Mouse (Mus musculus) hindbrain, embryonic 13.5 days (tissue): Measurements from ENCODE around the gene D17H6S53E. TPM values are rescaled to one million over a fixed set of nuclear protein-coding genes. Genes with fewer than 3 reads are reported as not detected.

Experiments
- ATAC-seq: fragments of 200-750 bp; cut with Nextera tagmentation; 2 replicates; pipeline ENCODE4 v1.8.0; 2017; ENCODE audit warnings: moderate TSS enrichment; ENCODE audit not compliant: low FRiP score
- H3K27ac ChIP-seq: fragments of 300-500 bp; sonication (generic); 2 replicates; pipeline ENCODE4 v1.5.1; 2015; ENCODE audit warnings: inconsistent platforms, mild to moderate bottlenecking, moderate library complexity
- H3K27me3 ChIP-seq: fragments of 300-500 bp; sonication (generic); 2 replicates; pipeline ENCODE4 v1.6.1; 2015; ENCODE audit warnings: mild to moderate bottlenecking, inconsistent platforms
- H3K36me3 ChIP-seq: fragments of 300-500 bp; sonication (generic); 2 replicates; pipeline ENCODE4 v1.6.1; 2015; ENCODE audit warnings: mild to moderate bottlenecking, inconsistent platforms
- H3K4me1 ChIP-seq: fragments of 300-500 bp; sonication (generic); replicated peaks from 2 replicates; pipeline ENCODE4 v1.6.1; 2015; ENCODE audit warnings: inconsistent platforms
- H3K4me2 ChIP-seq: fragments of 300-500 bp; sonication (generic); 2 replicates; pipeline ENCODE4 v1.6.1; 2015; ENCODE audit warnings: inconsistent platforms, mild to moderate bottlenecking, moderate library complexity
- H3K4me3 ChIP-seq: fragments of 300-500 bp; sonication (generic); 2 replicates; pipeline ENCODE4 v1.5.1; 2015; ENCODE audit warnings: mild to moderate bottlenecking, inconsistent platforms
- H3K9ac ChIP-seq: fragments of 300-500 bp; sonication (generic); 2 replicates; pipeline ENCODE4 v1.6.1; 2015; ENCODE audit warnings: mild to moderate bottlenecking, inconsistent platforms
- H3K9me3 ChIP-seq: fragments of 300-500 bp; sonication (generic); 2 replicates; pipeline ENCODE4 v1.6.1; 2016; ENCODE audit warnings: inconsistent platforms
- WGBS: fragments of 180-500 bp; shearing (Covaris S2); methylation state at CpG from one replicate; pipeline ENCODE4 v1.1.7; 2015; 5-methylcytosine and 5-hydroxymethylcytosine counted together
- polyA plus RNA-seq: library from polyadenylated mRNA; unstranded; fragments of >200 nt; fragmentation: Nextera tagmentation; extraction: Ambion mirVana; gene quantifications from 2 replicates; pipeline ENCODE4 v1.2.1, GENCODE M21; 2015

Gene D17H6S53E
- polyA plus RNA-seq, result 10.2 and 11.2 TPM in 2 replicates

DNA sequence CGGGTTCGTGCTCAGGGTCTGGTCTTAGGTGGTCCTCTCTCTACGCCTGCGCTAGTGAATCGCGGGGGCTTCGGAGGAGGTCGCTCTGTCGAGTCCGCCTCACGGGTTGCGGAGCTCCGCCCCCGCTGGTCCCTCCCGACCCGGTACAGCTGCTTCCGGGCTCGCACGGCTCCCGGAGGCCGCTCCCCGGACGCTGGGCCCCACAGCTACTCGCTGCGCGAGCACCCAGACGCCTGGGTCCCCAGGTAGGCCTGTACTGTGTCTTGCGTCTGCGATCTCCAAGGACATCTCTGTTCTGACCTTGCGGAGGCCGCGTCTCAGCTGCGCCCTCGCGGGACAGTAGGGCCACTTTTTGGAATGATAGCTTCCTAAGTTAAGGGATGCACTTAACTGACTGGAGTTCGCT is at the start of gene D17H6S53E:
Gene D17H6S53E (plus strand): TSS at position 168 of the 406 bp plus-strand sequence.
- peak; percentile 12 for ATAC-seq
- peak within 1 kb of the TSS; percentile 77 for H3K4me2 ChIP-seq
- peaks cover 28% of the 10 kb centered on the region for H3K36me3 ChIP-seq
- WGBS, result under 1% methylated on average over 36 of the region's 36 CpGs
- H3K27me3 ChIP-seq, result no peaks in the 10 kb centered on the region
- H3K4me1 ChIP-seq, result peaks cover 40% of the 10 kb centered on the region
- H3K4me3 ChIP-seq, result peak within 1 kb of the TSS; percentile 57
- H3K27ac ChIP-seq, result peak within 1 kb of the TSS; percentile 80
- H3K9ac ChIP-seq, result peak within 1 kb of the TSS; percentile 84
- no peaks in the 10 kb centered on the region for H3K9me3 ChIP-seq

DNA sequence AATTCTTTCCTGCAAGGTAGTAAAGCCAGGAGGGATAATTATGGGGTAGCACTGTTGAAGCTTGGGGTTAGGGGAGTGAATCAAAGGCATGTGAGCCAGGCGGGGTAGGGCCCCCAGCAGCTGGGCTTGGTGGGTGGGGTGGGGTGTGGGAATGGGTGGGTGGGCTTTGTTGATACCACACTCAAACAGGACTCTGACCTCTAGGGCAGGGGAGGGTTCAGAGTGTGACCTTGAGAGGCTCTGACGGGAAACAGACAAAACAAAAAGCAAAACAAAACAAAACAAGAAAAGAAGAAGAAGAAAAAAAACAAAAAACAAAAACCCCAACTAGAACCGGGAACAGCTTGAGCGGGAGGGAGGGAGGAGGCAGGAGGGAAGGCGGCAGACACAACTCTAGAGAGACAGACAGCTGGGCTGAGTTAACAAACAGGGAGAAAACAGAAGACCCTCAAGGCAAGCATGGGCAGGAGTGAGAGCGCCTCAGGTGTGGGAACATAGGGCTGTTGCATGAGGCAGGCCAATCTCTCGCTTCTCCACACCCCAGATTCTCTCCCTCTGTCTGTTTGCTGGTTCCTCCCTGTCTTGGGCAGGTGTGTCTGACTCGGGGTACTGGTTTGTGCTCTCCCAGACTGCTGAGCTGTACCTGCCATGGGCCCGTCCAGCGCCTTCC is 49.5 kb upstream of the D17H6S53E start, which contains the start of gene Ly6g6e:
Gene Ly6g6e (plus strand): TSS at position 396 of the 670 bp plus-strand sequence.
- Histone ChIP-seq H3K9me3 (no peaks in the 10 kb centered on the region), H3K4me1 (peaks cover 12% of the 10 kb centered on the region), H3K9ac (peak within 1 kb of the TSS; percentile 44), H3K4me3 (peak within 1 kb of the TSS; percentile 10; the same call in 1 of the 2 replicates), H3K27ac (no peak within 1 kb of the TSS), H3K4me2 (peak within 1 kb of the TSS; percentile 44), H3K27me3 (no peaks in the 10 kb centered on the region), H3K36me3 (no peaks in the 10 kb centered on the region)
- WGBS, result 26% methylated on average over 10 of the region's 10 CpGs
- no peak for ATAC-seq

DNA sequence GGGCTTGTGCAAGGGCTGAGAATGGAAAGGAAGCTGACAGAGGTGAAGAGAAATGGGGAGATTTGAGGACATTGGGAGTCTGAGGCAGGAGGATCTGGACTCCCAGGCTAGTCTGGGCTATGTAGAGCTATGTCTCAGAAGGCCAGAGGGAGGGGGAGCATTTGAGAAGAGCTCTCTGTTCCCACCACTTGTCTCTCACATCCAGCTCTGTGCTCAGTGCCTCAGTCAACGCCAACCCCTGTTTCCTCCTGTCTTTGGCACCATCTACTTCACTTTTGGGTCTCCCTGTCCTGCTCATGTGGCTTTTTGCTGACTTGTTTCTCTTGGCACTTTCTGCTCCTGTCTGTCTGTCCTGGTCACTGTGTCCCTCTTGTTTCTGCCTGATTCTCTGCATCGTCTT is 48.9 kb upstream of the D17H6S53E start:
- Histone ChIP-seq H3K4me2 (peak overlapping the region; percentile 44), H3K9ac (peak overlapping the region; percentile 44), H3K4me3 (no peak overlapping the region), H3K36me3 (no peaks in the 10 kb centered on the region), H3K27me3 (no peaks in the 10 kb centered on the region), H3K9me3 (no peaks in the 10 kb centered on the region), H3K4me1 (peaks cover 12% of the 10 kb centered on the region), H3K27ac (no peak overlapping the region)
- no peak for ATAC-seq
- WGBS, result 40% methylated on average over 2 of the region's 2 CpGs

DNA sequence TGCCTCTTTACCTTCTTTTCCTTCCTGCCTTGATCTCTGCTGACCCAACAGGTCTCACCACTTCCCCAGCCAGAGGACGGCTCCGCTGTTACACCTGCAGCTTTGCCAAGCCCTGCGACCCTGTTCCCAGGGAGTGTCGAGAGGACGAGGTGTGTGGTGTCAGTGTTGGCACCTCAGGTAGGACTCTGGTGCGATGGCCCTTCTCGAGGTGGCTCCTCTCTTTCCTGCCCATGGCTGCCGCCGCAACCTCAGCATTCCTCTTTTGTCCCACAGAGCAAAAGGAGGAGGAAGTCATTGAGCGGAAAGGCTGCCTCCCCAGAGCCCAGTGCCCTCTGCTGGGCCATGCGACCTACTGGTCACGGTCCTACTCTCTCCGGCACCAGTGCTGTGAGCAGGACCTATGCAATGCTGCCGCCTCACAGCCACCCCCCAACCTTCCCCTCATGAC is 48.4 kb upstream of the D17H6S53E start, which contains the start of gene Ly6g6d:
Gene Ly6g6d (minus strand): TSS at position 280 of the 448 bp plus-strand sequence.
- Histone ChIP-seq H3K9ac (peak within 1 kb of the TSS; percentile 44), H3K27me3 (no peaks in the 10 kb centered on the region), H3K4me3 (peak within 1 kb of the TSS; percentile 10; the same call in 1 of the 2 replicates), H3K4me2 (peak within 1 kb of the TSS; percentile 44), H3K36me3 (no peaks in the 10 kb centered on the region), H3K27ac (no peak within 1 kb of the TSS; the same call in 1 of the 2 replicates), H3K9me3 (no peaks in the 10 kb centered on the region), H3K4me1 (peaks cover 12% of the 10 kb centered on the region)
- ATAC-seq, result no peak
- WGBS, result 14% methylated on average over 14 of the region's 14 CpGs

DNA sequence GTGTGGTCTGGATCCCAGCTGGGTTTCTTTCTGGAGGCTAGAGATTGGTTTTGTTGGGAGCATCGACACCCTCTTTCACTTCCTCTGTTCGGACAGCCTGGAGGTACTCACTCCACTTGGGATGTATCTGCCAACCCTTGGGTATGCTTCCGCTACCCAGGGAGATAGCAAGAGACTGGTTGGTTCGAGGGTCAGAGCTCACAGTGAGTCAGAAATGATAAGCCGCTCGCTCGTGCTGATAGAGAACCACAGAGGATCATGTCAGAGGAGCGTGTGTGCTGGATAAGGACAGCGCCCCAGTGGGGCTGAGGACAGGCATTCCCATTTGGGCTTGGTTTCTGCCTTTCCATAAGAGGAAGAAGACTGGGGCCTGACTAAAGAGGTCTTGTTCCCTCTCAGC is 46.4 kb upstream of the D17H6S53E start:
- Histone ChIP-seq H3K27ac (no peak overlapping the region), H3K4me3 (no peak overlapping the region), H3K9me3 (no peaks in the 10 kb centered on the region), H3K9ac (no peak overlapping the region), H3K4me2 (no peak overlapping the region), H3K27me3 (no peaks in the 10 kb centered on the region), H3K4me1 (peaks cover 12% of the 10 kb centered on the region), H3K36me3 (no peaks in the 10 kb centered on the region)
- no peak for ATAC-seq
- WGBS, result 74% methylated on average over 9 of the region's 9 CpGs

DNA sequence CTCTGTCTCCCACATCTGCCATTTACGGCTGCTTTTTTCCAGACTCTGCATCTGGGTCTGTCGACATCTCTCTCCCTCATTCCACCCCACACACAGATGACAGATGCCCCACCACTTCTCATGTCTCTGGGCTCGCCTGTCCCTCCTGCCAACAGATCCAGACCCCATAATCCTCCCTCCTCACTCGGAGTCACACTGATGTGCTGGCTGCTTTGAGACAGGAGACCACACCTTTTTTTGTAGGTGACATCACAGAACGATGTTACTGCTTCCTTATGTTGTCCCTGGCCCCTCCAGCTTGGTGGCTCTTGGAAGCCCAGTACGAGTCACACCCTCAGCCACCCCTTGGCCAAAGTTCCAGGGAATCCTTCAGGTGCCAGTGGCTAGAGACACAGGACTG is 45.9 kb upstream of the D17H6S53E start:
- Histone ChIP-seq H3K36me3 (no peaks in the 10 kb centered on the region), H3K27me3 (no peaks in the 10 kb centered on the region), H3K4me2 (no peak overlapping the region), H3K9ac (no peak overlapping the region), H3K9me3 (no peaks in the 10 kb centered on the region), H3K4me3 (no peak overlapping the region), H3K4me1 (peaks cover 12% of the 10 kb centered on the region), H3K27ac (no peak overlapping the region)
- WGBS, result 71% methylated on average over 6 of the region's 6 CpGs
- no peak for ATAC-seq

DNA sequence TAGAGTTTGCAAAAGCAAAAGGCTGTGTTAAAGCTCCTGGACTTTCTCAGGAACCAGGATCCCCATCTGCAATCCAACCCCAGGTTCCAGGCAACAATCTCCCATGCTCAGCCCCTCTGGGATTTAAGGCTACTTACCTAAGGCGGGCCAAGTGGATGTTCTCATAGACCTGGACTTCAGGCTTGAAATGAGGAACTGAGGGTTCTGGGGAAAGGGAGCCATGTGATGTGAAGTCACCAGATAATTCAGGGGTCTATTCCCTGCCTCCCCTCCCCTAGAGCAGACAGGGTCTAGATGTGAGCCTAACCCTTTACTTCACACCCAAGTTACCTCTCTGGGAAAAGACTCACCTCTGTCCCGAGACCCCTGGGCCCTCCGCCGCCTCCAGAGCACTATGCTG is 45.5 kb upstream of the D17H6S53E start:
- H3K4me1 ChIP-seq, result peaks cover 12% of the 10 kb centered on the region
- H3K9ac ChIP-seq, result no peak overlapping the region
- H3K4me3 ChIP-seq, result no peak overlapping the region
- ATAC-seq, result no peak
- no peaks in the 10 kb centered on the region for H3K27me3 ChIP-seq
- H3K9me3 ChIP-seq, result no peaks in the 10 kb centered on the region
- no peak overlapping the region for H3K4me2 ChIP-seq
- H3K36me3 ChIP-seq, result no peaks in the 10 kb centered on the region
- H3K27ac ChIP-seq, result no peak overlapping the region
- WGBS, result 54% methylated on average over 4 of the region's 4 CpGs

DNA sequence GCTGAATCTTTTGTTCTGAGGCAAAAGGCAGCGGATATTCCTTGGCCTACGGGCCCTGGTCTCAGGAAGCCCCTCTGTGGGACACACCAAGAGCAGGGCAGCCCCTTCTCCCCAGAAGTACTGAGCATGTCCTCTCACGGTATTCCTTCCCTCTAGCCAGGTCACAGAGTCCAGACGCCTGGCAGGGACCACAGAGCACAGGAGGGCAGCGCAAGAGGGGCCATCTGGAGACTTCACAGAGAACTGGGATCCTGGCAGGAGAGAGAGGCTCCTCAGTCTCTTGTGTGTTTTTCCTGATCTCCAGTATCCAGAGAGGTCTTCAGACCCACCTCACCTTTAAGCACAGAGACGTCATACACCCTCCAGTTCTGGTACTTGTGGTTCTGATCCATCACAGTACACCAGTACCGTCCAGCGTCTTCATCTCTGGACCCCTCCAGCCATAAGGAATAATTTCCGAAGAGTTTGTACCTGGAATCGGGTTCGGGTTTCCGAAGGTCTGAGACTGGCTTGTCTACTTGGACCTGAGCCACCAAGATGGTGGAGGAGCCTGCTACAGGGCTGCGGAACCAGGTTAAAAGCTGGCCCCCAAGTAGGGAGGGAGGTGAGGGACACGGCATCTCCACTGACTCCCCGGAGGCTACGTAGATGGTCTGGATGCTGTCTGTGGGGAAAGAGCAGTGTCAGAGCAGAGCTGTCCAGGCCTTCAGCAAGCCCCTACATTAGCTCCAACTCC is 43.2 kb upstream of the D17H6S53E start:
- Histone ChIP-seq H3K27ac (no peak overlapping the region), H3K4me2 (no peak overlapping the region), H3K4me1 (peaks cover under 1% of the 10 kb centered on the region), H3K4me3 (no peak overlapping the region), H3K27me3 (no peaks in the 10 kb centered on the region), H3K9ac (no peak overlapping the region), H3K36me3 (no peaks in the 10 kb centered on the region), H3K9me3 (no peaks in the 10 kb centered on the region)
- no peak for ATAC-seq
- WGBS, result 85% methylated on average over 16 of the region's 16 CpGs

DNA sequence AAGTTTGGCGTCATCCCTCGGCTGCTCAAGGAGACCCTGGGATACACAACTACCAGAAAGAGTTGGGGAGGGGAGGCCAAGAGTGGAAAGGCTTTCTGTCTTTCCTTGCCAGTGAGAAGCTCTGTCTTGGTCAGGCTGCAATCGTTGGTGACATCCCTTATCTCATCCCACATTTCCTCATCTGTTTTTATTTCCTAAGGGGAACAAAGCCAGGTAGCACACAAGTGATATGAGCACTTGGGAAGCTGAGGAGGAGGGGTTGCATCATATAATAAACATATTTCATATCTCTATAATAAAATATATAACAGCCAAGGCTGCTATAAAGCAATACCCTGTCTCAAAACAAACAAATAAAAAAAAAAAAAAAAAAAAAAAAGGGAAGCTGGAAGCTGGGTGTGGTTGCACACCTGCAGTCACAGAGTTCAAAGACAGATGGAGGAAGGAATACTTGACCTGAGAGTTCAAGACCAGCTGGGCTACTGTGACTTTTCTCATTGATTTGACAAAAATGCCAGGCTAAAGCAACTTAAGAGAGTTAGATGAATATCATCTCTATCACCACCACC is 42.2 kb upstream of the D17H6S53E start:
- no peak overlapping the region for H3K4me2 ChIP-seq
- no peaks in the 10 kb centered on the region for H3K27me3 ChIP-seq
- no peaks in the 10 kb centered on the region for H3K36me3 ChIP-seq
- H3K9me3 ChIP-seq, result no peaks in the 10 kb centered on the region
- no peak overlapping the region for H3K4me3 ChIP-seq
- no peak overlapping the region for H3K9ac ChIP-seq
- 86% methylated on average over 3 of the region's 3 CpGs for WGBS
- ATAC-seq, result no peak
- no peak overlapping the region for H3K27ac ChIP-seq
- no peaks in the 10 kb centered on the region for H3K4me1 ChIP-seq

DNA sequence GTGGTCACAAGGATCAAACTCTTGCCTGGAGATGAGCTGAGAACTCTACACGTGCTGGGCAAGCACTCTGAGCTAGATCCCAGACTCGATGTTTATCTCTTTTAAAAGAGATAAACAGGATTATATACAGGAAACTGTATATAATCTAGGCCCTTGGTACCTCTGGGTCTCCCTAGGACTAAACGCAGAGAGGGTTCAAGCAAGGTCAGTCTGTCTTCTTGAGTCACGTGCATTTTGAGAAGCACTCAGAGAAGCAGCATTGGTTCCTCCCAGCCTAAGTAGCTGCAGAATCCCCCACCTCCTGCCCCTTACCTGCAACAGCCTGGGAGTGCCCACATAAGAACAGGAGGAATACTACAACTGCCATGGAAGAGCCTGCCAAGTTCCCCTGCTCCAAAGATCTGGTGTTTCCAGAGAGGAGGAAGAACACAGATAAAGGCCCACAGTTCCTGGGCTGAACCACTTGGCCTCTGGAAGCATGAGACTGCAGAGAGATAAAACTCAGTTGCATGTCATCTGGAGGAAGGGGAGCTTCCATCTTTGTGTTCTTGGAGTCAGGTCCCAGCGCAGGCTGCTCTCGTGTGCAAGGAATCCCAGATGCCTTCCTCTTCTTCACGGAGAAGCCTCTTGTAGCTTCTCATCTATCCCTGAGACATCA is 40.8 kb upstream of the D17H6S53E start, which contains the start of gene Ly6g6f:
Gene Ly6g6f (minus strand): TSS at position 403 of the 658 bp plus-strand sequence.
- H3K36me3 ChIP-seq, result no peaks in the 10 kb centered on the region
- no peak for ATAC-seq
- no peak within 1 kb of the TSS for H3K4me3 ChIP-seq
- H3K9ac ChIP-seq, result no peak within 1 kb of the TSS
- WGBS, result 84% methylated on average over 7 of the region's 7 CpGs
- H3K4me2 ChIP-seq, result no peak within 1 kb of the TSS
- no peak within 1 kb of the TSS for H3K27ac ChIP-seq
- peaks cover 7% of the 10 kb centered on the region for H3K4me1 ChIP-seq
- H3K27me3 ChIP-seq, result no peaks in the 10 kb centered on the region
- no peaks in the 10 kb centered on the region for H3K9me3 ChIP-seq

DNA sequence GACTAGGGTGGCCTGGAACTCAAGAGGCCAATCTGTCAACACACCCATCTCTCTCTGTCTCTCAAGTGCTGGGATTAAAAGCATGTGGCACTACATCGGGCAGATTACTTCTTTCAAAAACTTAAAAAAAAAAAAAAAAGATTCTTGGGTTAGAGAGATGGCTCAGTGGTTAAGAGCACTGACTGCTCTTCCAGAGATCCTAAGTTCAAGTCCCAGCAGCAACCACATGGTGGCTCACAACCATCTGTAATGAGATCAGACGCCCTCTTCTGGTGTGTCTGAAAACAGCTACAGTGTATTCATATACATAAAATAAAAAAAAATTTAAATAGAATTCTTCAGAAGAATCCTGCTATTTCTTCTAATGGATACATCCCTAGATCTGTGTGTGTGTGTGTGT is 38.0 kb upstream of the D17H6S53E start:
- Histone ChIP-seq H3K9ac (no peak overlapping the region), H3K4me2 (no peak overlapping the region), H3K36me3 (peaks cover 22% of the 10 kb centered on the region), H3K4me1 (peaks cover 15% of the 10 kb centered on the region), H3K27ac (no peak overlapping the region), H3K27me3 (no peaks in the 10 kb centered on the region), H3K4me3 (no peak overlapping the region), H3K9me3 (no peaks in the 10 kb centered on the region)
- WGBS, result 64% methylated on average over 2 of the region's 2 CpGs
- ATAC-seq, result no peak
